Mouse (Mus musculus) neural tube, embryonic 12.5 days (tissue): Measurements from ENCODE around the gene Otulin. TPM values are rescaled to one million over a fixed set of nuclear protein-coding genes. Genes with fewer than 3 reads are reported as not detected.

ENCODE experiments used
- ATAC-seq: fragments of 200-750 bp; cut with Nextera tagmentation; 2 replicates; pipeline ENCODE4 v1.8.0; 2017; ENCODE audit warnings: low read depth, mild to moderate bottlenecking, moderate TSS enrichment, moderate library complexity; ENCODE audit not compliant: low FRiP score
- H3K27ac ChIP-seq: fragments of 300-500 bp; sonication (generic); 2 replicates; pipeline ENCODE4 v1.5.1; 2016
- H3K27me3 ChIP-seq: fragments of 300-500 bp; sonication (generic); replicated peaks from 2 replicates; pipeline ENCODE4 v1.6.1; 2016; ENCODE audit warnings: mild to moderate bottlenecking
- H3K36me3 ChIP-seq: fragments of 300-500 bp; sonication (generic); 2 replicates; pipeline ENCODE4 v1.6.1; 2016; ENCODE audit warnings: mild to moderate bottlenecking
- H3K4me1 ChIP-seq: fragments of 300-500 bp; sonication (generic); 2 replicates; pipeline ENCODE4 v1.6.1; 2016
- H3K4me2 ChIP-seq: fragments of 300-500 bp; sonication (generic); replicated peaks from 2 replicates; pipeline ENCODE4 v1.6.1; 2016; ENCODE audit warnings: mild to moderate bottlenecking
- H3K4me3 ChIP-seq: fragments of 300-500 bp; sonication (generic); 2 replicates; pipeline ENCODE4 v1.5.1; 2016
- H3K9ac ChIP-seq: fragments of 300-500 bp; sonication (generic); 2 replicates; pipeline ENCODE4 v1.6.1; 2016; ENCODE audit warnings: mild to moderate bottlenecking
- H3K9me3 ChIP-seq: fragments of 300-500 bp; sonication (generic); 2 replicates; pipeline ENCODE4 v1.6.1; 2016; ENCODE audit warnings: mild to moderate bottlenecking
- whole genome bisulfite sequencing: fragments of 180-500 bp; shearing (Covaris S2); methylation state at CpG from one replicate; pipeline ENCODE4 v1.1.7; 2016; 5-methylcytosine and 5-hydroxymethylcytosine counted together
- polyA plus RNA-seq: library from polyadenylated mRNA; unstranded; fragments of >200 nt; fragmentation: Nextera tagmentation; extraction: Ambion mirVana; gene quantifications from 2 replicates; pipeline ENCODE4 v1.2.1, GENCODE M21; 2016

The Otulin gene
- polyA plus RNA-seq, 1 experiment from 2014 or later = 32.8 TPM

DNA sequence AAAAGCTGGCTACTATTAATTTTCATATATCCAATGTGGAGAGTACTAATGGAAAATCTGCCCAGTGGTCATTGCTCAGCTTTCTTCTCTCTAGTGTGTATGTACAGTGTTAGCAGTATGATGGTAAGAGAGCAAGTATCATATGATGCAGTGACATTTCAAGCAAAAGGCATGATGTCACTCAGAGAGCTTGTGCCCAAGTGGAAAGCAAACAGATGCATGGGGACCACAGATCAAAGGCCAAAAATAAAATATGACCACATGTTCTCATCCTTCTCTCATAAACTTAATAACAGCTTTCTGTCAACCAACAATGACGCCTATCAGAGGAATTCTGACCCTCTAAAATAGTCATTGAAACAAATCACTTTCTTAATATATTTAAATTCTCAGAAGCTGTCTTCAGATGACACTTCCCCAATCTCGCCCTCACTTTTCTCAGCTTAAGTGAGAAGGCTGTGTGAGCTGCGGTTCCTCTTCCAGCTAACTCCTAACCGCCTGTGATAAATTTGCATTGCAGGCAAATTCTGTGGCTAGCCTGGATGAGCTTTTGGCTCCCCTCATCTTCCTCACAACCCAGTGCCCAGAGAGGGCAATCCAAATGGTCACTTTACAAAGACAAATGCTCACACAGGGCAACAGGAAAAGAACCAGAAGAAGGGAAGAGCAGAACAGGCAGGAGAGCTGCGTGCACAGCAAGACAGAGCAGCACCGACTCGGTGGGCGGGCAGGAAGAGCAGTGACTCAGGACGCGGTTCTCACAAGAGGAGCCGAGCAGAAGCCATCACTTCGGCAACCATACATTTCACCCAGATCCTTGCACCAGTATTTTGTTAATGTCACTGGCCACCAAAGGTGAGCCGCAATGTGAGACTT, 5.2 kb downstream of the Otulin start:
- WGBS = 90% methylated on average over 13 of the region's 13 CpGs
- Histone ChIP-seq H3K4me3 (no peak overlapping the region), H3K9ac (no peak overlapping the region), H3K9me3 (no peaks in the 10 kb centered on the region), H3K27me3 (no peaks in the 10 kb centered on the region), H3K27ac (no peak overlapping the region), H3K4me2 (no peak overlapping the region), H3K36me3 (peaks cover 23% of the 10 kb centered on the region), H3K4me1 (peaks cover 21% of the 10 kb centered on the region)
- ATAC-seq = no peak

GRCm38 (mm10) chr15:27623286-27623685, 7.2 kb downstream of the Otulin start:
- H3K4me2 ChIP-seq = no peak overlapping the region
- H3K27ac ChIP-seq = no peak overlapping the region
- WGBS = 96% methylated on average over 6 of the region's 6 CpGs
- no peak for ATAC-seq
- peaks cover 30% of the 10 kb centered on the region for H3K36me3 ChIP-seq
- no peaks in the 10 kb centered on the region for H3K27me3 ChIP-seq
- H3K4me1 ChIP-seq = 0 out of 2 replicates have a peak, but pooled peaks cover 3% of the 10 kb centered on the region
- no peak overlapping the region for H3K9ac ChIP-seq
- H3K4me3 ChIP-seq = no peak overlapping the region
- H3K9me3 ChIP-seq = no peaks in the 10 kb centered on the region

- WGBS = 87% methylated on average over 6 of the region's 6 CpGs
- no peak overlapping the region for H3K9ac ChIP-seq
- H3K4me1 ChIP-seq = no peaks in the 10 kb centered on the region
- peaks cover 29% of the 10 kb centered on the region for H3K36me3 ChIP-seq
- H3K4me2 ChIP-seq = no peak overlapping the region
- no peaks in the 10 kb centered on the region for H3K27me3 ChIP-seq
- no peak for ATAC-seq
- H3K4me3 ChIP-seq = no peak overlapping the region
- no peak overlapping the region for H3K27ac ChIP-seq
- no peaks in the 10 kb centered on the region for H3K9me3 ChIP-seq
Observed at GRCm38 (mm10) chr15:27620475-27621185, 9.9 kb downstream of the Otulin start.

DNA sequence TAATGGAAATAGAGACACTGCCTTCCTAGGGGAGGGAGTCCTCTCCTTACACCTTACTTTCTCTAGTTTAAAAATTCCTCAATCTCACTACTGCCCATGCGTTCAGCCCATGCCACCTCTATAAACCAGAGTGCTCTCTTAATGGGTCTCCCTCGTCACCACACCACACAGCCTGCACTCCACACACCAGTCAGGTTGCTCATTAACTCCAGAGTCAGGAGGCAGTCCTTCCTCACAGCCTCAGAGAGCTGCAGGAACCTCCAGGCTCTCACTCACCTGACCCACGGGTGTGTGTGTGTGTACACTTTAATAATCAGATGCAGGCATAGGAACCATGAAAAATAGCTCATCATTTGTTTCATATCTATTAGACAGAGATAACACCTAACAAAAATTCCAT, 10.8 kb downstream of the Otulin start:
- no peak overlapping the region for H3K27ac ChIP-seq
- no peaks in the 10 kb centered on the region for H3K9me3 ChIP-seq
- H3K9ac ChIP-seq = no peak overlapping the region
- ATAC-seq = no peak
- H3K4me2 ChIP-seq = no peak overlapping the region
- H3K4me3 ChIP-seq = no peak overlapping the region
- peaks cover 30% of the 10 kb centered on the region for H3K36me3 ChIP-seq
- H3K27me3 ChIP-seq = no peaks in the 10 kb centered on the region
- 75% methylated on average over 3 of the region's 3 CpGs for WGBS
- no peaks in the 10 kb centered on the region for H3K4me1 ChIP-seq

DNA sequence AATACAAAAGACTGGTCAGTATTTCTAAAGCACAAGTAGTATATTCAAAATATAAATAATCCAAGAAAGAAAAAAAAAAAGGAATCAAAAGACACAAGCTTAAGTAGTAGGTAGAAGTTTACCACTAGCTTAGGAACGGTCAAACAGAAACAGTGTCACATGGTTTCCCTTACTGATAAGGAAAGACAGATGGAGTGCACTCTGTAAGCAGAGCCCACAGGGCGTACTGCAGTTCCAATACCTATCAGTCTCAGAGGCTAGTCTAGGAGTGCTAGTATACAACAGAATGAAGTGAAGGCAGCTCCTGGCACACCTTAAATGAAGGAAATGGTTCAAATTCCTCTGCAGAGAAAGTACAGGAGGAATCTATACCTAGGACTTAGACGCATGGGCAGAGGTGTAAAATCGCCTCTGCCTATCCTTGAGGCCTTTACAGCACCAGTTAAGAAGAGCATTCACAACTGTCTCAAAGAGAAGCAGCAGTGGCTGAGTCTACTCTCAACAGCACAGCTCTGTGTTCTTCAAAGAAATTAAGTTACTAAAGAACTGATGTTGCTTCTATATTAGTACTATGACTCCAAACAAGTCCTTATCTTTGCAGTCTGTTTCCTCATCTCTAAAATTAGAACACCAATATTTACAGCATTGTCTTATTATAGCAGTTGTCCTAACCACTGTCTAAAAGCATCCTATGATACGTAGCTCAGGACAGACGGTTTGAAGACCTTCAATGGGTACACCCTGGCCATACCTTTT, 11.5 kb downstream of the Otulin start:
- Histone ChIP-seq H3K9me3 (no peaks in the 10 kb centered on the region), H3K4me2 (no peak overlapping the region), H3K36me3 (peaks cover 34% of the 10 kb centered on the region), H3K27me3 (no peaks in the 10 kb centered on the region), H3K27ac (no peak overlapping the region), H3K4me1 (no peaks in the 10 kb centered on the region), H3K9ac (no peak overlapping the region), H3K4me3 (no peak overlapping the region)
- ATAC-seq = no peak
- WGBS = 92% methylated on average over 6 of the region's 6 CpGs

- ATAC-seq = no peak
- no peak overlapping the region for H3K4me2 ChIP-seq
- H3K36me3 ChIP-seq = peaks cover 27% of the 10 kb centered on the region
- H3K9ac ChIP-seq = no peak overlapping the region
- no peaks in the 10 kb centered on the region for H3K9me3 ChIP-seq
- no peaks in the 10 kb centered on the region for H3K4me1 ChIP-seq
- no peak overlapping the region for H3K4me3 ChIP-seq
- WGBS = 89% methylated on average over 3 of the region's 3 CpGs
- H3K27me3 ChIP-seq = no peaks in the 10 kb centered on the region
- H3K27ac ChIP-seq = no peak overlapping the region
Observed at GRCm38 (mm10) chr15:27617227-27617626, 13.3 kb downstream of the Otulin start.

DNA sequence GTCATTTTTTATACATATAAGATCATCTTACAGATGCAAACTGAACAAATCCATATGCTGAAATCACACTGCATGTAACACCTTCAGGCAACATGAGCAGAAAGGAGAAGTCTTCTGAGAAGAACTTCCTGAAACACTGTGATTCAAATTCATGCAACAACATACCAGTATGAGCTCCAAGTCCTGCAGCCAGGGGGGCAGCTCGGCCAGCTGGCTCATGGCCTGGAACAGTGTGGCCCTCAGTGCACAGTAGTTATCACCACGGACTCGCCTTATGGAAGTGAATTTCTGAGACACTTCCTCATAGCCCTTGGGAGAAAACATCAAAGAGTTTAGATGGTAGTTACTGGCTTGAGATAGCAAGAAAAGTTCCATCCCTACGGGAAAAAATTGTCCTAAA, 14.3 kb downstream of the Otulin start:
- Histone ChIP-seq H3K9me3 (no peaks in the 10 kb centered on the region), H3K27ac (no peak overlapping the region), H3K27me3 (no peaks in the 10 kb centered on the region), H3K4me2 (no peak overlapping the region), H3K4me3 (no peak overlapping the region), H3K9ac (no peak overlapping the region), H3K4me1 (no peaks in the 10 kb centered on the region), H3K36me3 (peaks cover 28% of the 10 kb centered on the region)
- ATAC-seq = no peak
- 90% methylated on average over 4 of the region's 4 CpGs for WGBS

DNA sequence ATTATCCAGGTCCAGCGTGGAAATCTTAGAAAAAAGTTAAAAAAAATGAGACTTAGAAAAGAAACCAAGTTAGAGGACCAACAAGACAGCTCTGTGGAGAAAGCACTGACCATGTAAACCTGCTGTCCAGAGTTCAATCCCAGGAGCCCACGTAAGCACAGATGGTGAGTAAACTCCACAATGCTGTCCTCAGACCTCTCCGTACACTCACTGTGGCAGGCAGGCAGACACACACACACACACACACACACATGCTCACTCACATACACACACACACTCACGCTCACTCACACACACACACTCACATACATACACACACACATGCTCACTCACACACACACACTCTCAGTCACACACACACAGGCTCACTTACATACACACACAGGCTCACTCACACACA, 17.2 kb downstream of the Otulin start:
- peaks cover 29% of the 10 kb centered on the region for H3K36me3 ChIP-seq
- 94% methylated on average over 4 of the region's 4 CpGs for WGBS

GRCm38 (mm10) chr15:27612533-27613221, 17.8 kb downstream of the Otulin start:
- 33% methylated on average over 6 of the region's 6 CpGs for WGBS
- ATAC-seq = peak; percentile 93
- Histone ChIP-seq H3K9me3 (no peaks in the 10 kb centered on the region), H3K36me3 (peaks cover 27% of the 10 kb centered on the region), H3K4me3 (no peak overlapping the region), H3K4me2 (no peak overlapping the region), H3K27me3 (no peaks in the 10 kb centered on the region), H3K9ac (no peak overlapping the region), H3K27ac (no peak overlapping the region), H3K4me1 (no peaks in the 10 kb centered on the region)

More for the DNA sequence above, 17.2 kb downstream of the Otulin start:
- Histone ChIP-seq H3K4me3 (no peak overlapping the region), H3K27me3 (no peaks in the 10 kb centered on the region), H3K9me3 (no peaks in the 10 kb centered on the region), H3K27ac (no peak overlapping the region), H3K4me2 (no peak overlapping the region), H3K4me1 (no peaks in the 10 kb centered on the region), H3K9ac (no peak overlapping the region)
- ATAC-seq = peak; percentile 36; the same call in 1 of the 2 replicates

GRCm38 (mm10) chr15:27609554-27609953, 20.9 kb downstream of the Otulin start:
- WGBS = 80% methylated on average over 4 of the region's 4 CpGs
- H3K27ac ChIP-seq = no peak overlapping the region
- H3K27me3 ChIP-seq = no peaks in the 10 kb centered on the region
- H3K9me3 ChIP-seq = no peaks in the 10 kb centered on the region
- H3K9ac ChIP-seq = no peak overlapping the region
- no peak overlapping the region for H3K4me2 ChIP-seq
- peaks cover 36% of the 10 kb centered on the region for H3K36me3 ChIP-seq
- no peak for ATAC-seq
- H3K4me1 ChIP-seq = no peaks in the 10 kb centered on the region
- no peak overlapping the region for H3K4me3 ChIP-seq

- no peaks in the 10 kb centered on the region for H3K9me3 ChIP-seq
- H3K4me1 ChIP-seq = no peaks in the 10 kb centered on the region
- peaks cover 32% of the 10 kb centered on the region for H3K36me3 ChIP-seq
- no peak overlapping the region for H3K27ac ChIP-seq
- ATAC-seq = no peak
- H3K4me2 ChIP-seq = no peak overlapping the region
- no peak overlapping the region for H3K4me3 ChIP-seq
- no peak overlapping the region for H3K9ac ChIP-seq
- H3K27me3 ChIP-seq = no peaks in the 10 kb centered on the region
- WGBS = 81% methylated on average over 3 of the region's 3 CpGs
Observed at GRCm38 (mm10) chr15:27605252-27605651, 25.2 kb downstream of the Otulin start.
